Mouse (Mus musculus) monocyte, adult 2 months (primary cell): ENCODE results near the gene Commd7.

Source experiments
- DNase-seq, 2 experiments: peaks; one replicate each; pipeline ENCODE4 v3.0.0; 2022; ENCODE audit warnings: low spot score in 2 of 2, low read depth in 1 of 2

The Commd7 gene

GRCm38 (mm10) chr2:153622449-153622848 is 10.1 kb downstream of the Commd7 start:
- no peak for DNase-seq

- no peak for DNase-seq
Observed at GRCm38 (mm10) chr2:153618889-153619288, 13.7 kb downstream of the Commd7 start.

GRCm38 (mm10) chr2:153618439-153618838 is 14.1 kb downstream of the Commd7 start:
- DNase-seq: no peak

- no peak for DNase-seq
Observed at GRCm38 (mm10) chr2:153616893-153617292, 15.7 kb downstream of the Commd7 start.

GRCm38 (mm10) chr2:153612594-153613281 is 19.8 kb downstream of the Commd7 start:
- DNase-seq: no peak

GRCm38 (mm10) chr2:153611743-153612142 is 20.8 kb downstream of the Commd7 start:
- DNase-seq: no peak

- DNase-seq: no peak
Observed at GRCm38 (mm10) chr2:153611241-153611630, 21.3 kb downstream of the Commd7 start.

- no peak for DNase-seq
Observed at GRCm38 (mm10) chr2:153610426-153611240, 21.9 kb downstream of the Commd7 start.

- peak in 1 of 2 experiments; percentile 49 for DNase-seq
Observed at GRCm38 (mm10) chr2:153609548-153609947, 23.0 kb downstream of the Commd7 start.

- DNase-seq: no peak
Observed at GRCm38 (mm10) chr2:153609058-153609457, 23.5 kb downstream of the Commd7 start.

- DNase-seq: no peak
Observed at GRCm38 (mm10) chr2:153607870-153608515, 24.6 kb downstream of the Commd7 start.

- no peak for DNase-seq
Observed at GRCm38 (mm10) chr2:153606421-153606820, 26.2 kb downstream of the Commd7 start.

- DNase-seq: no peak
Observed at GRCm38 (mm10) chr2:153603724-153604123, 28.9 kb downstream of the Commd7 start.

- no peak for DNase-seq
Observed at GRCm38 (mm10) chr2:153600667-153601648, 31.6 kb downstream of the Commd7 start.

GRCm38 (mm10) chr2:153600021-153600666 is 32.4 kb downstream of the Commd7 start:
- no peak for DNase-seq

GRCm38 (mm10) chr2:153597626-153598025 is 35.0 kb downstream of the Commd7 start:
- no peak for DNase-seq

GRCm38 (mm10) chr2:153597014-153597413 is 35.6 kb downstream of the Commd7 start:
- no peak for DNase-seq

- DNase-seq: no peak
Observed at GRCm38 (mm10) chr2:153594998-153595397, 37.6 kb downstream of the Commd7 start.

GRCm38 (mm10) chr2:153593186-153593585 is 39.4 kb downstream of the Commd7 start:
- no peak for DNase-seq
